Mouse (Mus musculus): ENCODE data around the gene Cdcp2. TPM values are rescaled to one million over a fixed set of nuclear protein-coding genes. Genes with fewer than 3 reads are reported as not detected.

Gene Cdcp2
- total RNA-seq (2021) = not detected
- long read RNA-seq, experiment 1 = 0 reads
- long read RNA-seq, experiment 2 = 0 reads

GRCm38 (mm10) chr4:107096841-107097373 is at the start of gene Cdcp2:
Cdcp2 (plus strand) TSS chr4:107096891.
- no peak for DNase-seq

- DNase-seq = no peak
These were observed 48.9 kb upstream of the Cdcp2 start for GRCm38 (mm10) chr4:107047806-107048205.

- DNase-seq = peak; percentile 68 to 86
These were observed 48.0 kb upstream of the Cdcp2 start for GRCm38 (mm10) chr4:107048568-107049162.

GRCm38 (mm10) chr4:107051889-107052288 is 44.8 kb upstream of the Cdcp2 start:
- DNase-seq = peak; percentile 50 to 66

GRCm38 (mm10) chr4:107052962-107053553 is 43.6 kb upstream of the Cdcp2 start:
- peak; percentile 33 to 55 for DNase-seq

GRCm38 (mm10) chr4:107056088-107056487 is 40.6 kb upstream of the Cdcp2 start:
- DNase-seq = no peak

- DNase-seq = no peak
These were observed 38.3 kb upstream of the Cdcp2 start for GRCm38 (mm10) chr4:107058346-107058745.

GRCm38 (mm10) chr4:107058781-107059180 is 37.9 kb upstream of the Cdcp2 start:
- no peak for DNase-seq

GRCm38 (mm10) chr4:107061560-107061959 is 35.1 kb upstream of the Cdcp2 start:
- no peak for DNase-seq

- DNase-seq = no peak
These were observed 33.5 kb upstream of the Cdcp2 start for GRCm38 (mm10) chr4:107063214-107063613.

- no peak for DNase-seq
These were observed 32.1 kb upstream of the Cdcp2 start for GRCm38 (mm10) chr4:107064394-107065098.

GRCm38 (mm10) chr4:107066252-107067124 is 30.2 kb upstream of the Cdcp2 start, which contains the start of the genes Mrpl37 and Cyb5rl:
Mrpl37 (minus strand) TSS chr4:107066868.
Cyb5rl (plus strand) TSS chr4:107066988.
- peak; percentile 94 to 95 for DNase-seq

- peak; percentile 55 to 65 for DNase-seq
These were observed 29.4 kb upstream of the Cdcp2 start for GRCm38 (mm10) chr4:107067151-107067840.

- no peak for DNase-seq
These were observed 24.3 kb upstream of the Cdcp2 start for GRCm38 (mm10) chr4:107072343-107072742.

GRCm38 (mm10) chr4:107075456-107075855 is 21.2 kb upstream of the Cdcp2 start:
- DNase-seq = no peak

- DNase-seq = no peak
These were observed 17.8 kb upstream of the Cdcp2 start for GRCm38 (mm10) chr4:107078894-107079293.

GRCm38 (mm10) chr4:107079716-107080115 is 17.0 kb upstream of the Cdcp2 start:
- no peak for DNase-seq

- DNase-seq = no peak
These were observed 14.5 kb upstream of the Cdcp2 start for GRCm38 (mm10) chr4:107082185-107082584.

GRCm38 (mm10) chr4:107083126-107083525 is 13.6 kb upstream of the Cdcp2 start:
- DNase-seq = peak in 1 of 2 experiments; percentile 20

GRCm38 (mm10) chr4:107084343-107084742 is 12.3 kb upstream of the Cdcp2 start:
- peak; percentile 74 to 78 for DNase-seq

- peak; percentile 71 to 74 for DNase-seq
These were observed 11.8 kb upstream of the Cdcp2 start for GRCm38 (mm10) chr4:107084858-107085257.
